Mouse (Mus musculus): ENCODE results near the gene Hyal1.

GRCm38 (mm10) chr9:107553541-107554318 lies 23.0 kb upstream of the Hyal1 start:
- no peak for TF ChIP-seq CTCF (IDR thresholded peaks at IDR 0.05; ENCODE audit: low read depth, low read length)
- no peak for TF ChIP-seq POLR2A (IDR thresholded peaks at IDR 0.05; ENCODE audit: borderline replicate concordance, low read depth, low read length)
